Mouse (Mus musculus) right cerebral cortex, adult 18-20 months (tissue): ENCODE results near the gene Ccdc174.
A peak's percentile ranks its signal among the peaks of the same experiment; 100 is the strongest.
"Not testable (repeated sequence)": the region's sequence is repeated elsewhere in the genome, so short reads cannot be mapped to it uniquely, and the experiment has no call there.

Experiments used
- DNase-seq: peaks from one replicate; pipeline ENCODE4 v3.0.0; 2022; ENCODE audit warnings: mixed read lengths

Ccdc174 gene

GRCm38 (mm10) chr6:91877885-91878651 lies at the start of gene Ccdc174:
Gene Ccdc174 (plus strand): TSS chr6:91878053.
- peak; percentile 96 for DNase-seq

GRCm38 (mm10) chr6:91832863-91833440 lies 44.9 kb upstream of the Ccdc174 start:
- DNase-seq = no peak

GRCm38 (mm10) chr6:91839010-91839871 lies 38.6 kb upstream of the Ccdc174 start:
- DNase-seq = peak; percentile 76

GRCm38 (mm10) chr6:91842897-91843627 lies 34.8 kb upstream of the Ccdc174 start:
- DNase-seq = peak; percentile 22

- DNase-seq = peak; percentile 30
Observed at GRCm38 (mm10) chr6:91843628-91844153, 34.2 kb upstream of the Ccdc174 start.

GRCm38 (mm10) chr6:91852550-91852949 lies 25.3 kb upstream of the Ccdc174 start:
- DNase-seq = peak; percentile 39

GRCm38 (mm10) chr6:91858339-91858738 lies 19.5 kb upstream of the Ccdc174 start:
- DNase-seq = no peak

- no peak for DNase-seq
Observed at GRCm38 (mm10) chr6:91862848-91863247, 15.0 kb upstream of the Ccdc174 start.

- no peak for DNase-seq
Observed at GRCm38 (mm10) chr6:91864595-91864994, 13.3 kb upstream of the Ccdc174 start.

- DNase-seq = peak; percentile 71
Observed at GRCm38 (mm10) chr6:91865601-91866000, 12.3 kb upstream of the Ccdc174 start.

GRCm38 (mm10) chr6:91868091-91868490 lies 9.8 kb upstream of the Ccdc174 start:
- no peak for DNase-seq

GRCm38 (mm10) chr6:91872781-91873180 lies 5.1 kb upstream of the Ccdc174 start:
- DNase-seq = no peak

GRCm38 (mm10) chr6:91883859-91884258 lies 6.0 kb downstream of the Ccdc174 start:
- DNase-seq = no peak

- no peak for DNase-seq
Observed at GRCm38 (mm10) chr6:91889255-91889906, 11.5 kb downstream of the Ccdc174 start.

- DNase-seq = no peak
Observed at GRCm38 (mm10) chr6:91890615-91891014, 12.8 kb downstream of the Ccdc174 start.

GRCm38 (mm10) chr6:91891776-91892175 lies 13.9 kb downstream of the Ccdc174 start:
- DNase-seq = peak; percentile 28

GRCm38 (mm10) chr6:91896783-91897182 lies 18.9 kb downstream of the Ccdc174 start:
- DNase-seq = no peak

- DNase-seq = peak; percentile 76
Observed at GRCm38 (mm10) chr6:91901505-91901904, 23.7 kb downstream of the Ccdc174 start.

- DNase-seq = not testable (repeated sequence)
Observed at GRCm38 (mm10) chr6:91902509-91902908, 24.7 kb downstream of the Ccdc174 start, which contains the start of gene 4930590J08Rik. Gene 4930590J08Rik (plus strand): TSS chr6:91902809.

- no peak for DNase-seq
Observed at GRCm38 (mm10) chr6:91914011-91914410, 36.2 kb downstream of the Ccdc174 start.

- DNase-seq = peak; percentile 72
Observed at GRCm38 (mm10) chr6:91917286-91917685, 39.4 kb downstream of the Ccdc174 start.

- no peak for DNase-seq
Observed at GRCm38 (mm10) chr6:91917716-91918115, 39.9 kb downstream of the Ccdc174 start.
